Mouse (Mus musculus): ENCODE data around the gene D930007J09Rik. TPM values are rescaled to one million over a fixed set of nuclear protein-coding genes. Genes with fewer than 3 reads are reported as not detected.

D930007J09Rik gene
- polyA plus RNA-seq, 1 experiment from 2014 or later = not detected

DNA sequence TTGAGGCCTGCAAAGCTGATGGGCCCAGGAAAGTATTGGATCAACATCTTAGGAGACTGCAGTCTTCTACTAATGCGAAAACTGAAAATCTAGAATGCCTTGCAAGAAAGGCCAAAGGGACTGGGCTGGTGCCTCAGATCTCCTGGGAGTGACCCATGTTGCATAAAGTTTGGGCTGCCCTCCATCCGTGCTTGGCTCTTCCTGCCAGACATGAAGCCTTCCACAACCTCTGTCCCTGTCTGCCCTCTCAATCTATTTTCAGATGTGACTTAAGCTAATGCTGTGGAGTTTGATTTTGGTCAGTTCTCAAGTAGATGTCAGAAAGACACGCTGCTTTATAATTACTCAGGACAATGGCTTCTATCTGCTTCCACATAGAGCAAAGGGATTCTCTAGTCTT is 39.5 kb downstream of the D930007J09Rik start:
- WGBS = 73% methylated on average over 3 of the region's 3 CpGs
- H3K27ac ChIP-seq (replicated peaks) = no peak overlapping the region
- no peak for TF ChIP-seq EP300 (optimal IDR thresholded peaks at IDR 0.05)
- no peaks in the 10 kb centered on the region for H3K36me3 ChIP-seq (ENCODE audit: control insufficient read depth, insufficient read depth, low read length)
- DNase-seq (ENCODE audit: low spot score) (no peak), ATAC-seq (ENCODE audit: low FRiP score, low TSS enrichment) (no peak)
- no peak overlapping the region for H3K4me2 ChIP-seq (replicated peaks; ENCODE audit: low read depth)
- no peaks in the 10 kb centered on the region for H3K9me3 ChIP-seq (ENCODE audit: control insufficient read depth, low read length)
- no peak overlapping the region for H3K4me3 ChIP-seq (ENCODE audit: low read depth, low read length)
- no peaks in the 10 kb centered on the region for H3K4me1 ChIP-seq (replicated peaks; ENCODE audit: control insufficient read depth, insufficient read depth)
- no peaks in the 10 kb centered on the region for H3K27me3 ChIP-seq (ENCODE audit: control insufficient read depth, insufficient read depth, low read length)
- no peak overlapping the region for H3K9ac ChIP-seq (ENCODE audit: low read length)

DNA sequence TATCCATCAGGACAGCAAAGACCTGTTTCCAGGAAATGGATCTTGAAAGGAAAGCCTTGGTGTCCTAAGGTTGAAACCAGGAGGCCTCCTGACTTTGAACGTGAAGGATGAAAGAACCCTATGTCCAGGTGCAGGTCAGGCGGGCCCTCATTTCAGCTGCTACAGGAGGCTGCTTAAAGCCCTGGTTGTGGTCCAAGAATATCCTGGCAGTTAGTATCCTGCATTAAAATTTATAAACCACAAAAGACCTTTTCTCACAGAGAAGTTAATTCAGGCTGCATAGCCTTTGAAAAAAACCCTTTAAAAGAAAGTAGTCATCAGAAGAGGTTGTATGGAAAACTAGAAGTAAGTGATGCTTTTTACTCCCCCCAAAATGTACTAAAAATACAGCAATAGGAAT is 41.9 kb downstream of the D930007J09Rik start:
- Histone ChIP-seq H3K27me3 (ENCODE audit: control insufficient read depth, insufficient read depth, low read length) (no peaks in the 10 kb centered on the region), H3K27ac (replicated peaks) (no peak overlapping the region), H3K9me3 (ENCODE audit: control insufficient read depth, low read length) (no peaks in the 10 kb centered on the region), H3K4me3 (ENCODE audit: low read depth, low read length) (no peak overlapping the region), H3K36me3 (ENCODE audit: control insufficient read depth, insufficient read depth, low read length) (no peaks in the 10 kb centered on the region), H3K4me2 (replicated peaks; ENCODE audit: low read depth) (no peak overlapping the region), H3K9ac (ENCODE audit: low read length) (no peak overlapping the region), H3K4me1 (replicated peaks; ENCODE audit: control insufficient read depth, insufficient read depth) (no peaks in the 10 kb centered on the region)
- 83% methylated on average over 2 of the region's 2 CpGs for WGBS
- no peak for TF ChIP-seq CTCF (IDR thresholded peaks at IDR 0.05; ENCODE audit: low read depth)
- TF ChIP-seq EP300 (optimal IDR thresholded peaks at IDR 0.05) = no peak
- no peak for DNase-seq (ENCODE audit: low spot score)
- no peak for ATAC-seq (ENCODE audit: low FRiP score, low TSS enrichment)

DNA sequence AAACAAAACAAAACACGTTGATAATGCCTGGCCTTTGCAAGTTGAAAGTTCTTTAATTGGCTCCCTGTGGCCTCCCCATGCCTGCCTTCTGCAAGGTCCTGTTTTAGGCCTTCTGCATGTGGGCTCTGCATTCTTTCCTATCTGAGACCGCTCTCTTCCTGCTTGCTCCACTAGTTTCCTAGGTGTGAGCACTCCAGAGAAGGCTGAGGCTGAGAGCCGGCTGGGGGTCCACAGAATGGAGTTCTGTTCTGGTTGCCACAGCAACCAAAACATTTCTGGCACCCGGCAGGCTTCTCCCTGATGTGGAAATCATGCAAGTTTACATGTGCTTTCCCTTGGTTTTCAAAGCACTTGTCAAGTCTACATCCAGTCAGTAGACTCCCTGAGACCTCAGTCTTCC is 43.6 kb downstream of the D930007J09Rik start:
- H3K27ac ChIP-seq (replicated peaks) = no peak overlapping the region
- no peak overlapping the region for H3K4me2 ChIP-seq (replicated peaks; ENCODE audit: low read depth)
- no peaks in the 10 kb centered on the region for H3K36me3 ChIP-seq (ENCODE audit: control insufficient read depth, insufficient read depth, low read length)
- no peaks in the 10 kb centered on the region for H3K4me1 ChIP-seq (replicated peaks; ENCODE audit: control insufficient read depth, insufficient read depth)
- no peaks in the 10 kb centered on the region for H3K9me3 ChIP-seq (ENCODE audit: control insufficient read depth, low read length)
- H3K9ac ChIP-seq (ENCODE audit: low read length) = no peak overlapping the region
- no peaks in the 10 kb centered on the region for H3K27me3 ChIP-seq (ENCODE audit: control insufficient read depth, insufficient read depth, low read length)
- TF ChIP-seq CTCF (IDR thresholded peaks at IDR 0.05; ENCODE audit: low read depth) (no peak), EP300 (optimal IDR thresholded peaks at IDR 0.05) (no peak)
- H3K4me3 ChIP-seq (ENCODE audit: low read depth, low read length) = no peak overlapping the region
- 33% methylated on average over 4 of the region's 4 CpGs for WGBS
- DNase-seq (ENCODE audit: low spot score) = no peak
- no peak for ATAC-seq (ENCODE audit: low FRiP score, low TSS enrichment)

Other genes starting within 250 kb of the D930007J09Rik start
- 0.12 and 0.15 TPM in 2 replicates for gene Mylk4, start 18.9 kb downstream of the D930007J09Rik start, polyA plus RNA-seq (2015; fragmentation: Nextera tagmentation; extraction: Ambion mirVana)
- 14.4 and 17.0 TPM in 2 replicates for gene Wrnip1, start 811 bp downstream of the D930007J09Rik start, polyA plus RNA-seq (2015; fragmentation: Nextera tagmentation; extraction: Ambion mirVana)
- 80.1 and 91.1 TPM in 2 replicates for gene Serpinb1a, start 48.3 kb upstream of the D930007J09Rik start, polyA plus RNA-seq (2015; fragmentation: Nextera tagmentation; extraction: Ambion mirVana)
- gene Serpinb1c, start 95.4 kb upstream of the D930007J09Rik start, polyA plus RNA-seq (2015; fragmentation: Nextera tagmentation; extraction: Ambion mirVana) = 0.07 and 0.10 TPM in 2 replicates
- 7.7 and 9.5 TPM in 2 replicates for gene Serpinb6b, start 162.4 kb upstream of the D930007J09Rik start, polyA plus RNA-seq (2015; fragmentation: Nextera tagmentation; extraction: Ambion mirVana)
- 5.5 and 6.3 TPM in 2 replicates for gene Serpinb9, start 200.4 kb upstream of the D930007J09Rik start, polyA plus RNA-seq (2015; fragmentation: Nextera tagmentation; extraction: Ambion mirVana)
- gene Serpinb9b, start 224.6 kb upstream of the D930007J09Rik start, polyA plus RNA-seq (2015; fragmentation: Nextera tagmentation; extraction: Ambion mirVana) = 2.7 and 4.9 TPM in 2 replicates